Mouse (Mus musculus) stomach, embryonic 14.5 days (tissue): ENCODE results near the gene 4833439L19Rik. TPM values are rescaled to one million over a fixed set of nuclear protein-coding genes. Genes with fewer than 3 reads are reported as not detected.
A peak's percentile ranks its signal among the peaks of the same experiment; 100 is the strongest.

Experiments used
- ATAC-seq: fragments of 200-750 bp; cut with Nextera tagmentation; 2 replicates; pipeline ENCODE4 v1.8.0; 2017; ENCODE audit warnings: low read depth, moderate TSS enrichment; ENCODE audit not compliant: insufficient number of reproducible peaks, insufficient read depth, low FRiP score
- H3K27ac ChIP-seq: fragments of 300-500 bp; sonication (generic); 2 replicates; pipeline ENCODE4 v1.5.1; 2014; ENCODE audit warnings: mild to moderate bottlenecking, low read length, moderate library complexity, mixed read lengths
- H3K27me3 ChIP-seq: fragments of 300-500 bp; sonication (generic); 2 replicates; pipeline ENCODE4 v1.6.1; 2014; ENCODE audit warnings: low read length, control low read depth, mixed read lengths; ENCODE audit not compliant: control insufficient read depth, insufficient read depth
- H3K36me3 ChIP-seq: fragments of 300-500 bp; sonication (generic); 2 replicates; pipeline ENCODE4 v1.6.1; 2014; ENCODE audit warnings: mild to moderate bottlenecking, control low read depth, low read length, moderate library complexity, mixed read lengths; ENCODE audit not compliant: control insufficient read depth, insufficient read depth
- H3K4me1 ChIP-seq: fragments of 300-500 bp; sonication (generic); 2 replicates; pipeline ENCODE4 v1.6.1; 2014; ENCODE audit warnings: low read length, control low read depth, mixed read lengths; ENCODE audit not compliant: control insufficient read depth, insufficient read depth
- H3K4me2 ChIP-seq: fragments of 300-500 bp; sonication (generic); replicated peaks from 2 replicates; pipeline ENCODE4 v1.6.1; 2014; ENCODE audit warnings: low read depth, low read length, control low read depth
- H3K4me3 ChIP-seq: fragments of 300-500 bp; sonication (generic); 2 replicates; pipeline ENCODE4 v1.5.1; 2014; ENCODE audit warnings: low read depth, low read length, control low read depth
- H3K9ac ChIP-seq: fragments of 300-500 bp; sonication (generic); replicated peaks from 2 replicates; pipeline ENCODE4 v1.6.1; 2014; ENCODE audit warnings: low read depth, mild to moderate bottlenecking, control low read depth, low read length, moderate library complexity, mixed read lengths
- H3K9me3 ChIP-seq: fragments of 300-500 bp; sonication (generic); 2 replicates; pipeline ENCODE4 v1.6.1; 2016; ENCODE audit warnings: low read depth, low read length, control low read depth; ENCODE audit not compliant: control insufficient read depth
- WGBS: fragments of 180-500 bp; shearing (Covaris S2); extraction: QIAGEN DNeasy Blood & Tissue Kit; methylation state at CpG from one replicate; pipeline ENCODE4 v1.1.7; 2014; 5-methylcytosine and 5-hydroxymethylcytosine counted together
- polyA plus RNA-seq: library from polyadenylated mRNA; unstranded; fragments of >200 nt; fragmentation: Nextera tagmentation; extraction: Ambion mirVana; gene quantifications from 2 replicates; pipeline ENCODE4 v1.2.1, GENCODE M21; 2014

4833439L19Rik gene
- polyA plus RNA-seq, 1 experiment from 2014 or later = 129 TPM

GRCm38 (mm10) chr13:54565594-54566345, 535 bp upstream of the 4833439L19Rik start:
- peak overlapping the region; percentile 92 for H3K4me2 ChIP-seq
- 48% methylated on average over 8 of the region's 8 CpGs for WGBS
- ATAC-seq = peak; percentile 29; the same call in 1 of the 2 replicates
- peaks cover 5% of the 10 kb centered on the region; the same call in 1 of the 2 replicates for H3K4me1 ChIP-seq
- peaks cover 10% of the 10 kb centered on the region; the same call in 1 of the 2 replicates for H3K36me3 ChIP-seq
- no peak overlapping the region for H3K9ac ChIP-seq
- H3K27ac ChIP-seq = peak overlapping the region; percentile 48; the same call in 1 of the 2 replicates
- H3K4me3 ChIP-seq = peak overlapping the region; percentile 98
- H3K27me3 ChIP-seq = no peaks in the 10 kb centered on the region
- no peaks in the 10 kb centered on the region for H3K9me3 ChIP-seq

GRCm38 (mm10) chr13:54564232-54565200, 719 bp downstream of the 4833439L19Rik start:
- WGBS = 11% methylated on average over 44 of the region's 45 CpGs
- H3K9me3 ChIP-seq = no peaks in the 10 kb centered on the region
- H3K36me3 ChIP-seq = peaks cover 20% of the 10 kb centered on the region
- peak overlapping the region; percentile 98 for H3K4me3 ChIP-seq
- H3K4me1 ChIP-seq = peaks cover 5% of the 10 kb centered on the region; the same call in 1 of the 2 replicates
- H3K27ac ChIP-seq = peak overlapping the region; percentile 44; the same call in 1 of the 2 replicates
- H3K9ac ChIP-seq = peak overlapping the region; percentile 96
- ATAC-seq = peak; percentile 60; the same call in 1 of the 2 replicates
- H3K4me2 ChIP-seq = peak overlapping the region; percentile 92
- no peaks in the 10 kb centered on the region for H3K27me3 ChIP-seq

GRCm38 (mm10) chr13:54562562-54562961, 2.7 kb downstream of the 4833439L19Rik start:
- ATAC-seq = no peak
- H3K9me3 ChIP-seq = no peaks in the 10 kb centered on the region
- WGBS = 82% methylated on average over 7 of the region's 7 CpGs
- no peak overlapping the region for H3K4me2 ChIP-seq
- no peak overlapping the region for H3K27ac ChIP-seq
- no peaks in the 10 kb centered on the region for H3K27me3 ChIP-seq
- no peak overlapping the region for H3K4me3 ChIP-seq
- H3K9ac ChIP-seq = no peak overlapping the region
- peaks cover 5% of the 10 kb centered on the region; the same call in 1 of the 2 replicates for H3K4me1 ChIP-seq
- peaks cover 38% of the 10 kb centered on the region for H3K36me3 ChIP-seq

GRCm38 (mm10) chr13:54560608-54561007, 4.6 kb downstream of the 4833439L19Rik start:
- H3K36me3 ChIP-seq = peaks cover 49% of the 10 kb centered on the region

GRCm38 (mm10) chr13:54559656-54560055, 5.6 kb downstream of the 4833439L19Rik start:
- peaks cover 5% of the 10 kb centered on the region; the same call in 1 of the 2 replicates for H3K4me1 ChIP-seq
- H3K9ac ChIP-seq = no peak overlapping the region
- no peaks in the 10 kb centered on the region for H3K9me3 ChIP-seq
- ATAC-seq = no peak
- no peak overlapping the region for H3K27ac ChIP-seq
- WGBS = 88% methylated on average over 2 of the region's 2 CpGs
- H3K27me3 ChIP-seq = no peaks in the 10 kb centered on the region
- H3K4me3 ChIP-seq = no peak overlapping the region
- no peak overlapping the region for H3K4me2 ChIP-seq
- H3K36me3 ChIP-seq = peaks cover 51% of the 10 kb centered on the region

More at GRCm38 (mm10) chr13:54560608-54561007, 4.6 kb downstream of the 4833439L19Rik start:
- WGBS = 90% methylated on average over 7 of the region's 7 CpGs
- Histone ChIP-seq H3K27me3 (no peaks in the 10 kb centered on the region), H3K4me1 (peaks cover 5% of the 10 kb centered on the region; the same call in 1 of the 2 replicates), H3K4me3 (no peak overlapping the region), H3K4me2 (no peak overlapping the region), H3K9me3 (no peaks in the 10 kb centered on the region), H3K27ac (no peak overlapping the region), H3K9ac (no peak overlapping the region)
- no peak for ATAC-seq

GRCm38 (mm10) chr13:54557652-54558051, 7.6 kb downstream of the 4833439L19Rik start:
- no peak overlapping the region for H3K27ac ChIP-seq
- H3K9ac ChIP-seq = no peak overlapping the region
- no peaks in the 10 kb centered on the region for H3K27me3 ChIP-seq
- H3K4me1 ChIP-seq = no peaks in the 10 kb centered on the region
- 94% methylated on average over 1 of the region's 1 CpGs for WGBS
- H3K36me3 ChIP-seq = peaks cover 67% of the 10 kb centered on the region
- H3K4me2 ChIP-seq = no peak overlapping the region
- no peak for ATAC-seq
- no peak overlapping the region for H3K4me3 ChIP-seq
- no peaks in the 10 kb centered on the region for H3K9me3 ChIP-seq

GRCm38 (mm10) chr13:54556796-54557195, 8.4 kb downstream of the 4833439L19Rik start:
- Histone ChIP-seq H3K27ac (no peak overlapping the region), H3K9ac (no peak overlapping the region), H3K4me3 (no peak overlapping the region), H3K27me3 (no peaks in the 10 kb centered on the region), H3K4me2 (no peak overlapping the region), H3K36me3 (peaks cover 66% of the 10 kb centered on the region), H3K4me1 (no peaks in the 10 kb centered on the region), H3K9me3 (no peaks in the 10 kb centered on the region)
- 85% methylated on average over 3 of the region's 3 CpGs for WGBS
- ATAC-seq = no peak

- no peak overlapping the region for H3K4me3 ChIP-seq
- H3K36me3 ChIP-seq = peaks cover 72% of the 10 kb centered on the region
- H3K4me2 ChIP-seq = no peak overlapping the region
- ATAC-seq = no peak
- no peaks in the 10 kb centered on the region for H3K27me3 ChIP-seq
- WGBS = 87% methylated on average over 9 of the region's 9 CpGs
- no peak overlapping the region for H3K9ac ChIP-seq
- no peaks in the 10 kb centered on the region for H3K4me1 ChIP-seq
- no peaks in the 10 kb centered on the region for H3K9me3 ChIP-seq
- no peak overlapping the region for H3K27ac ChIP-seq
Measured at GRCm38 (mm10) chr13:54556176-54556575, 9.1 kb downstream of the 4833439L19Rik start.
